ENCODE assay signal across 8 mouse cellular contexts in the genomic region with DNA sequence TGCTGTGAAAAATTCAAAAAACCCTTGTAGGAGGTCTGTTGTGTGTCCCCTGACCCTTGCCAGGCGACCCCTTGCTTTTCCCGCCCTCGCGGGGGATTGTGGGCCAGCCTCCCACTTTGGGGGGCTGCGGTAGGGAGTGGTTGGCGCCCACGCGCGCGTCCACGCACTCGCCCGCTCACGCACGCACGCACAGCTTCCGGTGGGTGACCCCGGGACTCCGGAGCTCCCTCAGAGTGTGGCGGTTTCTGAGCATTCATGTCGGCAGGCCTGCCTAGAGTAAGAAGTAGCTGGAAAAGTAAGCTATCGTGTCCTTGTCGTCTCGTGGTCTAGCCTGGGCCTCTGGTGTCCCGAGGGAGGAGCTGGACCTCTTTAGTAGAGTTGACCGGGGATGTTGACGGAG. TPM values are rescaled to one million over a fixed set of nuclear protein-coding genes. Genes with fewer than 3 reads are reported as not detected.
DNase-seq lines count a peak whose midpoint lies in the region; ATAC-seq and TF ChIP-seq lines count a peak whose summit lies in the region.

A gene (minus strand): TSS at position 79 of the 400 bp plus-strand sequence.
A gene (plus strand): TSS at position 190 of the 400 bp plus-strand sequence.

- H3K9me3 ChIP-seq in heart, postnatal 0 days (replicated peaks; ENCODE audit: control insufficient read depth, low read length), result no peaks in the 10 kb centered on the region
- no peaks in the 10 kb centered on the region for H3K9me3 ChIP-seq in liver, embryonic 12.5 days (replicated peaks)
- H3K9me3 ChIP-seq in stomach, embryonic 14.5 days (ENCODE audit: control insufficient read depth, low read depth, low read length), result no peaks in the 10 kb centered on the region

- H3K4me2 ChIP-seq in heart, postnatal 0 days (ENCODE audit: low read depth, low read length), result peak within 1 kb of the TSS; percentile 72
- H3K4me2 ChIP-seq in liver, embryonic 12.5 days, result peak within 1 kb of the TSS; percentile 89
- peak within 1 kb of the TSS; percentile 46 for H3K4me2 ChIP-seq in stomach, embryonic 14.5 days (replicated peaks; ENCODE audit: low read depth, low read length)

- H3K36me3 ChIP-seq in heart, postnatal 0 days (replicated peaks; ENCODE audit: control insufficient read depth, insufficient read depth, low read length), result no peaks in the 10 kb centered on the region
- H3K36me3 ChIP-seq in liver, embryonic 12.5 days, result no peaks in the 10 kb centered on the region
- no peaks in the 10 kb centered on the region for H3K36me3 ChIP-seq in stomach, embryonic 14.5 days (ENCODE audit: control insufficient read depth, insufficient read depth, low read length)

- DNase-seq in gastrocnemius, adult 8-10 months (ENCODE audit: low spot score in 2 of 2), result peak; percentile 14 to 16
- DNase-seq in gastrocnemius, postnatal 36 days, result no peak
- peak; percentile 20 to 59 for DNase-seq in thymus, adult 18-20 months
- DNase-seq in thymus, postnatal 0 days (ENCODE audit: low spot score), result no peak
- DNase-seq in heart, postnatal 0 days (ENCODE audit: low spot score), result no peak

- peak within 1 kb of the TSS; percentile 76 for H3K4me3 ChIP-seq in heart, postnatal 0 days (ENCODE audit: low read depth, low read length)
- peak within 1 kb of the TSS; percentile 66 for H3K4me3 ChIP-seq in liver, embryonic 12.5 days
- H3K4me3 ChIP-seq in stomach, embryonic 14.5 days (ENCODE audit: low read depth, low read length), result peak within 1 kb of the TSS; percentile 47

- peak within 1 kb of the TSS; percentile 90 for H3K27ac ChIP-seq in heart, postnatal 0 days (ENCODE audit: low read depth)
- peak within 1 kb of the TSS; percentile 90 for H3K27ac ChIP-seq in liver, embryonic 12.5 days
- H3K27ac ChIP-seq in stomach, embryonic 14.5 days (ENCODE audit: low read length), result peak within 1 kb of the TSS; percentile 89

- peak within 1 kb of the TSS; percentile 75 for H3K9ac ChIP-seq in heart, postnatal 0 days (replicated peaks; ENCODE audit: low read depth, low read length)
- peak within 1 kb of the TSS; percentile 73 for H3K9ac ChIP-seq in liver, embryonic 12.5 days
- H3K9ac ChIP-seq in stomach, embryonic 14.5 days (replicated peaks; ENCODE audit: low read depth, low read length), result peak within 1 kb of the TSS; percentile 47

- no peak for TF ChIP-seq CTCF in heart, postnatal 0 days (IDR thresholded peaks at IDR 0.05; ENCODE audit: low read depth)

- ATAC-seq in heart, postnatal 0 days (ENCODE audit: insufficient read depth, low read depth), result no peak
- peak; percentile 12; the same call in 1 of the 2 replicates for ATAC-seq in liver, embryonic 12.5 days
- ATAC-seq in stomach, embryonic 14.5 days (ENCODE audit: insufficient number of reproducible peaks, insufficient read depth, low FRiP score, low read depth), result 0 out of 2 replicates have a peak, but pooled peaks have one; percentile 2
- no peak for ATAC-seq in CD4-positive, CD25-positive, alpha-beta regulatory T cell, adult 4 months

- H3K4me1 ChIP-seq in heart, postnatal 0 days (ENCODE audit: control insufficient read depth, insufficient read depth), result peaks cover 3% of the 10 kb centered on the region; the same call in 1 of the 2 replicates
- peaks cover 15% of the 10 kb centered on the region for H3K4me1 ChIP-seq in liver, embryonic 12.5 days
- H3K4me1 ChIP-seq in stomach, embryonic 14.5 days (ENCODE audit: control insufficient read depth, insufficient read depth, low read length), result no peaks in the 10 kb centered on the region

- intact Hi-C loops in gastrocnemius, postnatal 36 days (cut with DNase I), result no loop called here

- WGBS in heart, postnatal 0 days, result 77% methylated on average over 27 of the region's 27 CpGs
- WGBS in liver, embryonic 12.5 days (ENCODE audit: insufficient replicate concordance), result 70% methylated on average over 27 of the region's 27 CpGs
- 79% methylated on average over 27 of the region's 27 CpGs for WGBS in stomach, embryonic 14.5 days

- no peak for TF ChIP-seq EP300 in heart, postnatal 0 days (IDR thresholded peaks at IDR 0.05; ENCODE audit: low read depth)

- H3K27me3 ChIP-seq in heart, postnatal 0 days (ENCODE audit: control insufficient read depth, insufficient read depth, low read length), result no peaks in the 10 kb centered on the region
- H3K27me3 ChIP-seq in liver, embryonic 12.5 days (replicated peaks), result no peaks in the 10 kb centered on the region
- no peaks in the 10 kb centered on the region for H3K27me3 ChIP-seq in stomach, embryonic 14.5 days (ENCODE audit: control insufficient read depth, insufficient read depth, low read length)

RNA-seq across cellular contexts. Expression of the first gene that starts in this region (rescaled TPM):
- total RNA-seq in gastrocnemius, adult 8-10 months (2022), result under 1 TPM; 0.11 to 0.31 (median 0.24) TPM
- under 1 TPM; 0.32 to 0.41 TPM for total RNA-seq in gastrocnemius, postnatal 36 days (2021)
- 6.8 and 6.9 TPM in 2 replicates for polyA plus RNA-seq in thymus, postnatal 0 days (2015; fragmentation: Nextera tagmentation; extraction: Ambion mirVana)
- total RNA-seq in heart, postnatal 0 days (2014; rRNA removed; ENCODE audit: low replicate concordance), result 3.7 and 6.9 TPM in 2 replicates
- polyA plus RNA-seq in heart, postnatal 0 days (2015; fragmentation: Nextera tagmentation; extraction: Ambion mirVana), result 4.7 and 5.2 TPM in 2 replicates
- polyA plus RNA-seq in liver, embryonic 12.5 days (2016; fragmentation: Nextera tagmentation; extraction: Ambion mirVana), result 5.0 and 5.9 TPM in 2 replicates
- 6.0 and 7.2 TPM in 2 replicates for polyA plus RNA-seq in stomach, embryonic 14.5 days (2014; fragmentation: Nextera tagmentation; extraction: Ambion mirVana)
- 1 to 10 TPM; 1.2 to 1.7 TPM for polyA plus RNA-seq in CD4-positive, CD25-positive, alpha-beta regulatory T cell, adult 4 months (2017; shearing (Covaris generic))

RNA-seq across cellular contexts. Expression of the second gene that starts in this region (rescaled TPM):
- not detected for total RNA-seq in gastrocnemius, adult 8-10 months (2022)
- not detected for total RNA-seq in gastrocnemius, postnatal 36 days (2021)
- 0.53 and 0.62 TPM in 2 replicates for polyA plus RNA-seq in thymus, postnatal 0 days (2015; fragmentation: Nextera tagmentation; extraction: Ambion mirVana)
- total RNA-seq in heart, postnatal 0 days (2014; rRNA removed; ENCODE audit: low replicate concordance), result 0.04 and 0.46 TPM in 2 replicates
- 0.22 TPM in 1 of 2 replicates, not detected in the other for polyA plus RNA-seq in heart, postnatal 0 days (2015; fragmentation: Nextera tagmentation; extraction: Ambion mirVana)
- not detected in 2 replicates for polyA plus RNA-seq in liver, embryonic 12.5 days (2016; fragmentation: Nextera tagmentation; extraction: Ambion mirVana)
- not detected in 2 replicates for polyA plus RNA-seq in stomach, embryonic 14.5 days (2014; fragmentation: Nextera tagmentation; extraction: Ambion mirVana)
- polyA plus RNA-seq in CD4-positive, CD25-positive, alpha-beta regulatory T cell, adult 4 months (2017; shearing (Covaris generic)), result 1 to 10 TPM in 1 of 2 experiments, under 1 TPM in 1; 0.28 to 1.1 TPM

Comparison
In these comparisons a context has a peak if more than half of its experiments do, and no peak if none do; other contexts are left out.
1. DNase-seq: peak in thymus, adult 18-20 months (2 of 2); none in gastrocnemius, postnatal 36 days (0 of 2), thymus, postnatal 0 days (single experiment) and heart, postnatal 0 days (single experiment).
2. Peak in DNase-seq in gastrocnemius, adult 8-10 months; RNA of the genes that start here not detected or under 1 TPM.
3. ATAC-seq: peak in liver, embryonic 12.5 days (single experiment) and stomach, embryonic 14.5 days (single experiment); none in heart, postnatal 0 days (single experiment) and CD4-positive, CD25-positive, alpha-beta regulatory T cell, adult 4 months (single experiment).
4. Peak in every context shown above with its lines, with median percentiles within 50 percentile points of each other: H3K27ac ChIP-seq, H3K4me2 ChIP-seq, H3K4me3 ChIP-seq and H3K9ac ChIP-seq.